Mouse (Mus musculus) heart, embryonic 13.5 days (tissue): Measurements from ENCODE around the gene H2afx. TPM values are rescaled to one million over a fixed set of nuclear protein-coding genes. Genes with fewer than 3 reads are reported as not detected.

ENCODE experiments used
- ATAC-seq: fragments of 200-750 bp; cut with Nextera tagmentation; 2 replicates; pipeline ENCODE4 v1.8.0; 2017; ENCODE audit warnings: moderate TSS enrichment; ENCODE audit not compliant: insufficient number of reproducible peaks, low FRiP score, low TSS enrichment; ENCODE audit errors: extremely low read depth
- H3K27ac ChIP-seq: fragments of 300-500 bp; sonication (generic); replicated peaks from 2 replicates; pipeline ENCODE4 v1.5.1; 2015; ENCODE audit warnings: moderate library complexity, mild to moderate bottlenecking, inconsistent platforms
- H3K27me3 ChIP-seq: fragments of 300-500 bp; sonication (generic); replicated peaks from 2 replicates; pipeline ENCODE4 v1.6.1; 2015; ENCODE audit warnings: mild to moderate bottlenecking, inconsistent platforms
- H3K36me3 ChIP-seq: fragments of 300-500 bp; sonication (generic); 2 replicates; pipeline ENCODE4 v1.6.1; 2015; ENCODE audit warnings: mild to moderate bottlenecking, inconsistent platforms
- H3K4me1 ChIP-seq: fragments of 300-500 bp; sonication (generic); 2 replicates; pipeline ENCODE4 v1.6.1; 2015; ENCODE audit warnings: inconsistent platforms
- H3K4me2 ChIP-seq: fragments of 300-500 bp; sonication (generic); 2 replicates; pipeline ENCODE4 v1.6.1; 2015; ENCODE audit warnings: inconsistent platforms, mild to moderate bottlenecking, moderate library complexity
- H3K4me3 ChIP-seq: fragments of 300-500 bp; sonication (generic); 2 replicates; pipeline ENCODE4 v1.5.1; 2015; ENCODE audit warnings: moderate library complexity, mild to moderate bottlenecking, inconsistent platforms
- H3K9ac ChIP-seq: fragments of 300-500 bp; sonication (generic); 2 replicates; pipeline ENCODE4 v1.6.1; 2015; ENCODE audit warnings: inconsistent platforms, mild to moderate bottlenecking, moderate library complexity
- H3K9me3 ChIP-seq: fragments of 300-500 bp; sonication (generic); 2 replicates; pipeline ENCODE4 v1.6.1; 2016; ENCODE audit warnings: inconsistent platforms
- WGBS: fragments of 180-500 bp; shearing (Covaris S2); methylation state at CpG from one replicate; pipeline ENCODE4 v1.1.7; 2015; ENCODE audit warnings: mixed read lengths; 5-methylcytosine and 5-hydroxymethylcytosine counted together
- polyA plus RNA-seq: library from polyadenylated mRNA; unstranded; fragments of >200 nt; fragmentation: Nextera tagmentation; extraction: Ambion mirVana; gene quantifications from 2 replicates; pipeline ENCODE4 v1.2.1, GENCODE M21; 2015

The H2afx gene
- polyA plus RNA-seq, 1 experiment from 2014 or later = 199 TPM

GRCm38 (mm10) chr9:44343290-44343689 is 8.8 kb downstream of the H2afx start:
- H3K4me1 ChIP-seq = peaks cover 26% of the 10 kb centered on the region
- WGBS = 3% methylated on average over 6 of the region's 6 CpGs
- H3K4me2 ChIP-seq = peak overlapping the region; percentile 81
- H3K9me3 ChIP-seq = no peaks in the 10 kb centered on the region
- H3K27ac ChIP-seq = peak overlapping the region; percentile 100
- H3K36me3 ChIP-seq = peaks cover 56% of the 10 kb centered on the region
- peak overlapping the region; percentile 95 for H3K9ac ChIP-seq
- H3K4me3 ChIP-seq = peak overlapping the region; percentile 87
- peak; percentile 47 for ATAC-seq
- H3K27me3 ChIP-seq = no peaks in the 10 kb centered on the region

- Histone ChIP-seq H3K27ac (peak within 1 kb of the TSS; percentile 100), H3K27me3 (no peaks in the 10 kb centered on the region), H3K4me2 (peak within 1 kb of the TSS; percentile 81), H3K9me3 (no peaks in the 10 kb centered on the region), H3K9ac (peak within 1 kb of the TSS; percentile 95), H3K36me3 (peaks cover 56% of the 10 kb centered on the region), H3K4me3 (peak within 1 kb of the TSS; percentile 87), H3K4me1 (peaks cover 26% of the 10 kb centered on the region)
- under 1% methylated on average over 39 of the region's 39 CpGs for WGBS
- ATAC-seq = peak; percentile 81
Observed at GRCm38 (mm10) chr9:44343781-44344421, 9.4 kb downstream of the H2afx start, which contains the start of gene Hmbs. Gene Hmbs, minus strand, starts transcription at chr9:44344228.

GRCm38 (mm10) chr9:44345570-44346433 is 11.3 kb downstream of the H2afx start:
- no peak overlapping the region for H3K4me3 ChIP-seq
- H3K27me3 ChIP-seq = no peaks in the 10 kb centered on the region
- H3K9ac ChIP-seq = no peak overlapping the region
- no peaks in the 10 kb centered on the region for H3K9me3 ChIP-seq
- H3K27ac ChIP-seq = no peak overlapping the region
- H3K4me1 ChIP-seq = peaks cover 26% of the 10 kb centered on the region
- no peak overlapping the region for H3K4me2 ChIP-seq
- H3K36me3 ChIP-seq = peaks cover 56% of the 10 kb centered on the region
- 78% methylated on average over 6 of the region's 6 CpGs for WGBS
- no peak for ATAC-seq

GRCm38 (mm10) chr9:44347166-44347565 is 12.7 kb downstream of the H2afx start:
- 92% methylated on average over 9 of the region's 9 CpGs for WGBS

GRCm38 (mm10) chr9:44347621-44348020 is 13.1 kb downstream of the H2afx start:
- Histone ChIP-seq H3K27me3 (no peaks in the 10 kb centered on the region), H3K27ac (no peak overlapping the region), H3K36me3 (peaks cover 63% of the 10 kb centered on the region), H3K4me3 (no peak overlapping the region), H3K4me1 (peaks cover 14% of the 10 kb centered on the region), H3K4me2 (no peak overlapping the region), H3K9ac (no peak overlapping the region), H3K9me3 (no peaks in the 10 kb centered on the region)
- no peak for ATAC-seq
- WGBS = 83% methylated on average over 4 of the region's 4 CpGs

More at GRCm38 (mm10) chr9:44347166-44347565, 12.7 kb downstream of the H2afx start:
- ATAC-seq = no peak
- Histone ChIP-seq H3K4me1 (peaks cover 19% of the 10 kb centered on the region), H3K27ac (no peak overlapping the region), H3K4me2 (no peak overlapping the region), H3K9me3 (no peaks in the 10 kb centered on the region), H3K27me3 (no peaks in the 10 kb centered on the region), H3K4me3 (no peak overlapping the region), H3K9ac (no peak overlapping the region), H3K36me3 (peaks cover 59% of the 10 kb centered on the region)

- WGBS = 91% methylated on average over 4 of the region's 4 CpGs
- Histone ChIP-seq H3K36me3 (peaks cover 73% of the 10 kb centered on the region), H3K27ac (no peak overlapping the region), H3K9ac (no peak overlapping the region), H3K4me2 (no peak overlapping the region), H3K9me3 (no peaks in the 10 kb centered on the region), H3K4me3 (no peak overlapping the region), H3K4me1 (peaks cover 7% of the 10 kb centered on the region; the same call in 1 of the 2 replicates), H3K27me3 (no peaks in the 10 kb centered on the region)
- no peak for ATAC-seq
Observed at GRCm38 (mm10) chr9:44348546-44348945, 14.1 kb downstream of the H2afx start.

GRCm38 (mm10) chr9:44351396-44351795 is 16.9 kb downstream of the H2afx start:
- H3K4me2 ChIP-seq = no peak overlapping the region
- H3K9me3 ChIP-seq = no peaks in the 10 kb centered on the region
- ATAC-seq = no peak
- H3K36me3 ChIP-seq = peaks cover 100% of the 10 kb centered on the region
- 90% methylated on average over 4 of the region's 4 CpGs for WGBS
- no peak overlapping the region for H3K4me3 ChIP-seq
- H3K27ac ChIP-seq = no peak overlapping the region
- no peak overlapping the region for H3K9ac ChIP-seq
- no peaks in the 10 kb centered on the region for H3K27me3 ChIP-seq
- H3K4me1 ChIP-seq = no peaks in the 10 kb centered on the region

- Histone ChIP-seq H3K27ac (no peak overlapping the region), H3K9me3 (no peaks in the 10 kb centered on the region), H3K4me1 (no peaks in the 10 kb centered on the region), H3K9ac (no peak overlapping the region), H3K4me2 (no peak overlapping the region), H3K27me3 (no peaks in the 10 kb centered on the region), H3K4me3 (no peak overlapping the region), H3K36me3 (peaks cover 99% of the 10 kb centered on the region)
- 88% methylated on average over 10 of the region's 10 CpGs for WGBS
- no peak for ATAC-seq
Observed at GRCm38 (mm10) chr9:44352337-44352736, 17.8 kb downstream of the H2afx start.

- no peak overlapping the region for H3K27ac ChIP-seq
- 86% methylated on average over 6 of the region's 6 CpGs for WGBS
- no peak overlapping the region for H3K9ac ChIP-seq
- no peak overlapping the region for H3K4me2 ChIP-seq
- H3K4me1 ChIP-seq = no peaks in the 10 kb centered on the region
- H3K4me3 ChIP-seq = no peak overlapping the region
- no peak for ATAC-seq
- no peaks in the 10 kb centered on the region for H3K9me3 ChIP-seq
- H3K36me3 ChIP-seq = peaks cover 99% of the 10 kb centered on the region
- H3K27me3 ChIP-seq = no peaks in the 10 kb centered on the region
Observed at GRCm38 (mm10) chr9:44353142-44353541, 18.6 kb downstream of the H2afx start.

GRCm38 (mm10) chr9:44357207-44357606 is 22.7 kb downstream of the H2afx start:
- no peak overlapping the region for H3K9ac ChIP-seq
- H3K27ac ChIP-seq = no peak overlapping the region
- peaks cover 75% of the 10 kb centered on the region for H3K36me3 ChIP-seq
- no peak overlapping the region for H3K4me2 ChIP-seq
- no peak for ATAC-seq
- H3K4me1 ChIP-seq = peaks cover 7% of the 10 kb centered on the region
- H3K27me3 ChIP-seq = no peaks in the 10 kb centered on the region
- WGBS = 74% methylated on average over 4 of the region's 4 CpGs
- no peak overlapping the region for H3K4me3 ChIP-seq
- no peaks in the 10 kb centered on the region for H3K9me3 ChIP-seq

- H3K36me3 ChIP-seq = peaks cover 34% of the 10 kb centered on the region
Observed at GRCm38 (mm10) chr9:44361190-44361917, 26.9 kb downstream of the H2afx start, which contains the start of gene Vps11. Gene Vps11, minus strand, starts transcription at chr9:44361670.

More at GRCm38 (mm10) chr9:44361190-44361917, 26.9 kb downstream of the H2afx start, which contains the start of gene Vps11:
- WGBS = under 1% methylated on average over 44 of the region's 44 CpGs
- peak within 1 kb of the TSS; percentile 76 for H3K4me2 ChIP-seq
- H3K27ac ChIP-seq = peak within 1 kb of the TSS; percentile 84
- H3K27me3 ChIP-seq = no peaks in the 10 kb centered on the region
- H3K9me3 ChIP-seq = no peaks in the 10 kb centered on the region
- peak within 1 kb of the TSS; percentile 97 for H3K4me3 ChIP-seq
- H3K9ac ChIP-seq = peak within 1 kb of the TSS; percentile 94
- peaks cover 7% of the 10 kb centered on the region for H3K4me1 ChIP-seq
- peak; percentile 84 for ATAC-seq
